In genomic region chr3:30219190-30219884, GRCm38 (mm10) we compare ENCODE assay signal across 7 mouse cellular contexts.
DNase-seq lines count a peak whose midpoint lies in the region; ATAC-seq lines count a peak whose summit lies in the region.

No protein-coding gene starts in this region.

- ATAC-seq in hindbrain, embryonic 12.5 days (ENCODE audit: low FRiP score), result peak; percentile 63; the same call in 1 of the 2 replicates

- peaks cover 17% of the 10 kb centered on the region for H3K4me1 ChIP-seq in hindbrain, embryonic 12.5 days

- peak; percentile 5 for DNase-seq in brain, adult 2 months (ENCODE audit: low read depth, low spot score)
- peak; percentile 57 for DNase-seq in embryo, embryonic 11 days
- DNase-seq in lung, postnatal 14 days, result peak; percentile 10
- DNase-seq in thymus, postnatal 25 days, result no peak
- DNase-seq in c-Kit-positive CD71-positive TER-119-positive erythroid progenitor cells, embryonic 14.5 days (ENCODE audit: low spot score), result no peak
- no peak for DNase-seq in frontal cortex, adult 2 months (ENCODE audit: extremely low spot score in 1 of 2, low spot score in 1 of 2)

- H3K9ac ChIP-seq in hindbrain, embryonic 12.5 days, result no peak overlapping the region; the same call in 1 of the 2 replicates

- H3K27ac ChIP-seq in hindbrain, embryonic 12.5 days, result no peak overlapping the region

- H3K9me3 ChIP-seq in hindbrain, embryonic 12.5 days (replicated peaks), result no peaks in the 10 kb centered on the region

- H3K36me3 ChIP-seq in hindbrain, embryonic 12.5 days, result no peaks in the 10 kb centered on the region

- peak overlapping the region; percentile 43 for H3K4me2 ChIP-seq in hindbrain, embryonic 12.5 days (replicated peaks)

- H3K27me3 ChIP-seq in hindbrain, embryonic 12.5 days, result peaks cover 18% of the 10 kb centered on the region

- peak overlapping the region; percentile 3; the same call in 1 of the 2 replicates for H3K4me3 ChIP-seq in hindbrain, embryonic 12.5 days

- WGBS in hindbrain, embryonic 12.5 days, result 4% methylated on average over 21 of the region's 21 CpGs

Comparison
In these comparisons a context has a peak if more than half of its experiments do, and no peak if none do; other contexts are left out.
1. DNase-seq: peak in brain, adult 2 months (single experiment), embryo, embryonic 11 days (single experiment) and lung, postnatal 14 days (single experiment); none in thymus, postnatal 25 days (single experiment), c-Kit-positive CD71-positive TER-119-positive erythroid progenitor cells, embryonic 14.5 days (single experiment) and frontal cortex, adult 2 months (0 of 2).